Mouse (Mus musculus): ENCODE measurements around the gene Cyb5d1. TPM values are rescaled to one million over a fixed set of nuclear protein-coding genes. Genes with fewer than 3 reads are reported as not detected.
"Not testable (repeated sequence)": the region's sequence is repeated elsewhere in the genome, so short reads cannot be mapped to it uniquely, and the experiment has no call there.

Cyb5d1 gene
- polyA plus RNA-seq, 1 experiment = 5.3 TPM

- peaks cover 5% of the 10 kb centered on the region for H3K4me1 ChIP-seq (ENCODE audit: control insufficient read depth, insufficient read depth, insufficient read length, low read length)
- H3K27me3 ChIP-seq (ENCODE audit: control insufficient read depth, insufficient read depth, low read length) = no peaks in the 10 kb centered on the region
- WGBS = 49% methylated on average over 11 of the region's 11 CpGs
- TF ChIP-seq POLR2A (IDR thresholded peaks at IDR 0.05; ENCODE audit: low read depth, low read length) (no peak), CTCF (IDR thresholded peaks at IDR 0.05; ENCODE audit: extremely low read depth, insufficient read length, insufficient replicate concordance, low read depth, low read length) (no peak)
- H3K4me3 ChIP-seq (ENCODE audit: low read depth, low read length) = peak overlapping the region; percentile 69
- H3K36me3 ChIP-seq (ENCODE audit: control insufficient read depth, insufficient read depth, low read length) = peaks cover 23% of the 10 kb centered on the region
- H3K27ac ChIP-seq (ENCODE audit: insufficient read depth, low read depth, low read length) = peak overlapping the region; percentile 32
Measured at GRCm38 (mm10) chr11:69396772-69397171, 1.3 kb upstream of the Cyb5d1 start.

- peaks cover 16% of the 10 kb centered on the region for H3K36me3 ChIP-seq (ENCODE audit: control insufficient read depth, insufficient read depth, low read length)
Measured at GRCm38 (mm10) chr11:69395634-69396373, 373 bp upstream of the Cyb5d1 start.

GRCm38 (mm10) chr11:69394591-69395167 lies 752 bp downstream of the Cyb5d1 start:
- peak overlapping the region; percentile 71 for H3K4me3 ChIP-seq (ENCODE audit: low read depth, low read length)
- H3K4me1 ChIP-seq (ENCODE audit: control insufficient read depth, insufficient read depth, insufficient read length, low read length); H3K27me3 ChIP-seq (ENCODE audit: control insufficient read depth, insufficient read depth, low read length); H3K36me3 ChIP-seq (ENCODE audit: control insufficient read depth, insufficient read depth, low read length): not testable (repeated sequence)
- H3K27ac ChIP-seq (ENCODE audit: insufficient read depth, low read depth, low read length) = peak overlapping the region; percentile 53; the same call in 1 of the 2 replicates
- WGBS = 1% methylated on average over 31 of the region's 31 CpGs

More at GRCm38 (mm10) chr11:69395634-69396373, 373 bp upstream of the Cyb5d1 start:
- Histone ChIP-seq H3K4me3 (ENCODE audit: low read depth, low read length) (peak overlapping the region; percentile 71), H3K4me1 (ENCODE audit: control insufficient read depth, insufficient read depth, insufficient read length, low read length) (peaks cover 3% of the 10 kb centered on the region), H3K27me3 (ENCODE audit: control insufficient read depth, insufficient read depth, low read length) (no peaks in the 10 kb centered on the region), H3K27ac (ENCODE audit: insufficient read depth, low read depth, low read length) (peak overlapping the region; percentile 91)
- TF ChIP-seq POLR2A (IDR thresholded peaks at IDR 0.05; ENCODE audit: low read depth, low read length) = peak; percentile 29; the same call in 1 of the 2 replicates
- TF ChIP-seq CTCF (IDR thresholded peaks at IDR 0.05; ENCODE audit: extremely low read depth, insufficient read length, insufficient replicate concordance, low read depth, low read length) = no peak
- WGBS = under 1% methylated on average over 48 of the region's 48 CpGs

- WGBS = 54% methylated on average over 10 of the region's 10 CpGs
- Histone ChIP-seq H3K4me3 (ENCODE audit: low read depth, low read length) (no peak overlapping the region), H3K36me3 (ENCODE audit: control insufficient read depth, insufficient read depth, low read length) (no peaks in the 10 kb centered on the region), H3K27me3 (ENCODE audit: control insufficient read depth, insufficient read depth, low read length) (no peaks in the 10 kb centered on the region), H3K4me1 (ENCODE audit: control insufficient read depth, insufficient read depth, insufficient read length, low read length) (peaks cover 3% of the 10 kb centered on the region; the same call in 1 of the 2 replicates), H3K27ac (ENCODE audit: insufficient read depth, low read depth, low read length) (no peak overlapping the region)
- TF ChIP-seq POLR2A (IDR thresholded peaks at IDR 0.05; ENCODE audit: low read depth, low read length) (no peak), CTCF (IDR thresholded peaks at IDR 0.05; ENCODE audit: extremely low read depth, insufficient read length, insufficient replicate concordance, low read depth, low read length) (peak; percentile 53; the same call in 1 of the 2 replicates)
Measured at GRCm38 (mm10) chr11:69390400-69391034, 4.9 kb downstream of the Cyb5d1 start.

GRCm38 (mm10) chr11:69389531-69390399 lies 5.7 kb downstream of the Cyb5d1 start:
- TF ChIP-seq CTCF (IDR thresholded peaks at IDR 0.05; ENCODE audit: extremely low read depth, insufficient read length, insufficient replicate concordance, low read depth, low read length) = no peak
- TF ChIP-seq POLR2A (IDR thresholded peaks at IDR 0.05; ENCODE audit: low read depth, low read length) = no peak
- Histone ChIP-seq H3K27me3 (ENCODE audit: control insufficient read depth, insufficient read depth, low read length) (no peaks in the 10 kb centered on the region), H3K36me3 (ENCODE audit: control insufficient read depth, insufficient read depth, low read length) (no peaks in the 10 kb centered on the region), H3K4me1 (ENCODE audit: control insufficient read depth, insufficient read depth, insufficient read length, low read length) (peaks cover 5% of the 10 kb centered on the region; the same call in 1 of the 2 replicates), H3K27ac (ENCODE audit: insufficient read depth, low read depth, low read length) (no peak overlapping the region), H3K4me3 (ENCODE audit: low read depth, low read length) (no peak overlapping the region)
- WGBS = 55% methylated on average over 14 of the region's 14 CpGs

- H3K4me3 ChIP-seq (ENCODE audit: low read depth, low read length) = no peak overlapping the region
- peaks cover 5% of the 10 kb centered on the region; the same call in 1 of the 2 replicates for H3K4me1 ChIP-seq (ENCODE audit: control insufficient read depth, insufficient read depth, insufficient read length, low read length)
- H3K27ac ChIP-seq (ENCODE audit: insufficient read depth, low read depth, low read length) = no peak overlapping the region
- H3K36me3 ChIP-seq (ENCODE audit: control insufficient read depth, insufficient read depth, low read length) = no peaks in the 10 kb centered on the region
- 98% methylated on average over 4 of the region's 4 CpGs for WGBS
- no peaks in the 10 kb centered on the region for H3K27me3 ChIP-seq (ENCODE audit: control insufficient read depth, insufficient read depth, low read length)
- TF ChIP-seq POLR2A (IDR thresholded peaks at IDR 0.05; ENCODE audit: low read depth, low read length) = no peak
- no peak for TF ChIP-seq CTCF (IDR thresholded peaks at IDR 0.05; ENCODE audit: extremely low read depth, insufficient read length, insufficient replicate concordance, low read depth, low read length)
Measured at GRCm38 (mm10) chr11:69388680-69389079, 6.8 kb downstream of the Cyb5d1 start.
